Mouse (Mus musculus) liver, embryonic 16.5 days (tissue): ENCODE measurements around the gene Gnai3. TPM values are rescaled to one million over a fixed set of nuclear protein-coding genes. Genes with fewer than 3 reads are reported as not detected.

ENCODE experiments used
- ATAC-seq: fragments of 200-750 bp; cut with Nextera tagmentation; 2 replicates; pipeline ENCODE4 v1.8.0; 2017; ENCODE audit warnings: low read depth, mild to moderate bottlenecking, moderate number of reproducible peaks, moderate library complexity
- H3K27ac ChIP-seq: fragments of 300-500 bp; sonication (generic); 2 replicates; pipeline ENCODE4 v1.5.1; 2014; ENCODE audit warnings: mild to moderate bottlenecking, low read length
- H3K27me3 ChIP-seq: fragments of 300-500 bp; sonication (generic); 2 replicates; pipeline ENCODE4 v1.6.1; 2014; ENCODE audit warnings: low read depth, low read length, mixed read lengths; ENCODE audit not compliant: control insufficient read depth, insufficient read depth
- H3K36me3 ChIP-seq: fragments of 300-500 bp; sonication (generic); 2 replicates; pipeline ENCODE4 v1.6.1; 2014; ENCODE audit warnings: mild to moderate bottlenecking; ENCODE audit not compliant: control insufficient read depth, insufficient read depth
- H3K4me1 ChIP-seq: fragments of 300-500 bp; sonication (generic); 2 replicates; pipeline ENCODE4 v1.6.1; 2014; ENCODE audit warnings: low read depth, low read length, mixed read lengths; ENCODE audit not compliant: control insufficient read depth
- H3K4me2 ChIP-seq: fragments of 300-500 bp; sonication (generic); 2 replicates; pipeline ENCODE4 v1.6.1; 2014; ENCODE audit warnings: low read depth, low read length, mixed read lengths
- H3K4me3 ChIP-seq: fragments of 300-500 bp; sonication (generic); 2 replicates; pipeline ENCODE4 v1.5.1; 2014; ENCODE audit warnings: low read depth, mild to moderate bottlenecking, low read length
- H3K9ac ChIP-seq: fragments of 300-500 bp; sonication (generic); 2 replicates; pipeline ENCODE4 v1.6.1; 2014; ENCODE audit warnings: low read depth, low read length
- H3K9me3 ChIP-seq: fragments of 300-500 bp; sonication (generic); replicated peaks from 2 replicates; pipeline ENCODE4 v1.6.1; 2016; ENCODE audit warnings: low read length; ENCODE audit not compliant: control insufficient read depth
- WGBS: fragments of 180-500 bp; shearing (Covaris S2); extraction: QIAGEN DNeasy Blood & Tissue Kit; methylation state at CpG from one replicate; pipeline ENCODE4 v1.1.7; 2014; ENCODE audit not compliant: insufficient replicate concordance; 5-methylcytosine and 5-hydroxymethylcytosine counted together
- polyA plus RNA-seq: library from polyadenylated mRNA; unstranded; fragments of >200 nt; fragmentation: Nextera tagmentation; extraction: Ambion mirVana; gene quantifications from 2 replicates; pipeline ENCODE4 v1.2.1, GENCODE M21; 2015

Gnai3 gene
- polyA plus RNA-seq, 1 experiment from 2014 or later: 69.9 TPM

- no peaks in the 10 kb centered on the region for H3K27me3 ChIP-seq
- peaks cover 56% of the 10 kb centered on the region for H3K4me1 ChIP-seq
These were observed 19.6 kb downstream of the Gnai3 start for GRCm38 (mm10) chr3:108126327-108126726.

GRCm38 (mm10) chr3:108124131-108124530 is 21.8 kb downstream of the Gnai3 start:
- no peak overlapping the region for H3K4me2 ChIP-seq
- peak overlapping the region; percentile 30; the same call in 1 of the 2 replicates for H3K27ac ChIP-seq
- H3K4me3 ChIP-seq: no peak overlapping the region
- peaks cover 26% of the 10 kb centered on the region for H3K36me3 ChIP-seq
- no peaks in the 10 kb centered on the region for H3K27me3 ChIP-seq
- 36% methylated on average over 1 of the region's 1 CpGs for WGBS
- no peak for ATAC-seq
- no peak overlapping the region for H3K9ac ChIP-seq
- H3K4me1 ChIP-seq: peaks cover 39% of the 10 kb centered on the region
- H3K9me3 ChIP-seq: no peaks in the 10 kb centered on the region

More at GRCm38 (mm10) chr3:108126327-108126726, 19.6 kb downstream of the Gnai3 start:
- Histone ChIP-seq H3K4me3 (no peak overlapping the region), H3K4me2 (no peak overlapping the region), H3K9ac (no peak overlapping the region), H3K9me3 (no peaks in the 10 kb centered on the region), H3K36me3 (peaks cover 14% of the 10 kb centered on the region), H3K27ac (no peak overlapping the region)
- no peak for ATAC-seq
- 81% methylated on average over 3 of the region's 3 CpGs for WGBS

GRCm38 (mm10) chr3:108123242-108123641 is 22.7 kb downstream of the Gnai3 start:
- Histone ChIP-seq H3K9me3 (no peaks in the 10 kb centered on the region), H3K27ac (no peak overlapping the region), H3K36me3 (peaks cover 33% of the 10 kb centered on the region), H3K4me2 (no peak overlapping the region), H3K4me3 (no peak overlapping the region), H3K4me1 (peaks cover 30% of the 10 kb centered on the region), H3K9ac (no peak overlapping the region), H3K27me3 (no peaks in the 10 kb centered on the region)
- WGBS: 82% methylated on average over 5 of the region's 5 CpGs
- no peak for ATAC-seq

- H3K9me3 ChIP-seq: no peaks in the 10 kb centered on the region
- 83% methylated on average over 3 of the region's 3 CpGs for WGBS
- peaks cover 38% of the 10 kb centered on the region for H3K36me3 ChIP-seq
- H3K4me2 ChIP-seq: no peak overlapping the region
- no peak overlapping the region for H3K9ac ChIP-seq
- H3K4me1 ChIP-seq: peaks cover 16% of the 10 kb centered on the region
- no peak for ATAC-seq
- H3K27ac ChIP-seq: no peak overlapping the region
- H3K27me3 ChIP-seq: no peaks in the 10 kb centered on the region
- no peak overlapping the region for H3K4me3 ChIP-seq
These were observed 24.8 kb downstream of the Gnai3 start for GRCm38 (mm10) chr3:108121101-108121500.

GRCm38 (mm10) chr3:108117465-108117864 is 28.5 kb downstream of the Gnai3 start:
- Histone ChIP-seq H3K4me3 (no peak overlapping the region), H3K4me2 (no peak overlapping the region)
- ATAC-seq: no peak

GRCm38 (mm10) chr3:108113591-108114289 is 32.2 kb downstream of the Gnai3 start:
- Histone ChIP-seq H3K36me3 (peaks cover 60% of the 10 kb centered on the region), H3K4me2 (no peak overlapping the region), H3K27me3 (no peaks in the 10 kb centered on the region), H3K9me3 (no peaks in the 10 kb centered on the region), H3K4me3 (no peak overlapping the region), H3K27ac (no peak overlapping the region), H3K4me1 (peaks cover 6% of the 10 kb centered on the region), H3K9ac (no peak overlapping the region)
- ATAC-seq: no peak
- 83% methylated on average over 7 of the region's 7 CpGs for WGBS

More at GRCm38 (mm10) chr3:108117465-108117864, 28.5 kb downstream of the Gnai3 start:
- Histone ChIP-seq H3K27ac (no peak overlapping the region), H3K36me3 (peaks cover 52% of the 10 kb centered on the region), H3K27me3 (no peaks in the 10 kb centered on the region), H3K9ac (no peak overlapping the region), H3K4me1 (peaks cover 3% of the 10 kb centered on the region), H3K9me3 (no peaks in the 10 kb centered on the region)
- WGBS: 82% methylated on average over 6 of the region's 6 CpGs

- Histone ChIP-seq H3K9me3 (no peaks in the 10 kb centered on the region), H3K27me3 (no peaks in the 10 kb centered on the region), H3K36me3 (peaks cover 67% of the 10 kb centered on the region), H3K27ac (no peak overlapping the region; the same call in 1 of the 2 replicates), H3K4me2 (no peak overlapping the region), H3K4me3 (no peak overlapping the region), H3K4me1 (peaks cover 6% of the 10 kb centered on the region), H3K9ac (no peak overlapping the region; the same call in 1 of the 2 replicates)
- 66% methylated on average over 4 of the region's 4 CpGs for WGBS
- 0 out of 2 replicates have a peak, but pooled peaks have one; percentile 16 for ATAC-seq
These were observed 33.3 kb downstream of the Gnai3 start for GRCm38 (mm10) chr3:108112666-108113065.

- Histone ChIP-seq H3K27me3 (no peaks in the 10 kb centered on the region), H3K9ac (no peak overlapping the region; the same call in 1 of the 2 replicates), H3K4me1 (peaks cover 6% of the 10 kb centered on the region), H3K4me3 (no peak overlapping the region), H3K9me3 (no peaks in the 10 kb centered on the region), H3K27ac (no peak overlapping the region), H3K36me3 (peaks cover 66% of the 10 kb centered on the region), H3K4me2 (no peak overlapping the region)
- ATAC-seq: no peak
- WGBS: 57% methylated on average over 7 of the region's 7 CpGs
These were observed 33.7 kb downstream of the Gnai3 start for GRCm38 (mm10) chr3:108112246-108112645.

- Histone ChIP-seq H3K36me3 (peaks cover 70% of the 10 kb centered on the region), H3K4me2 (no peak overlapping the region)
These were observed 34.6 kb downstream of the Gnai3 start for GRCm38 (mm10) chr3:108111320-108111719.

More at GRCm38 (mm10) chr3:108111320-108111719, 34.6 kb downstream of the Gnai3 start:
- no peaks in the 10 kb centered on the region for H3K27me3 ChIP-seq
- WGBS: 82% methylated on average over 5 of the region's 5 CpGs
- ATAC-seq: no peak
- H3K9ac ChIP-seq: no peak overlapping the region
- H3K9me3 ChIP-seq: no peaks in the 10 kb centered on the region
- no peak overlapping the region for H3K4me3 ChIP-seq
- peaks cover 9% of the 10 kb centered on the region for H3K4me1 ChIP-seq
- H3K27ac ChIP-seq: no peak overlapping the region
